Mouse (Mus musculus): Measurements from ENCODE around the gene Rilp. TPM values are rescaled to one million over a fixed set of nuclear protein-coding genes. Genes with fewer than 3 reads are reported as not detected.

The Rilp gene
- polyA plus RNA-seq (2017; shearing (Covaris generic)), result 0.23 TPM

GRCm38 (mm10) chr11:75509741-75510626, at the start of gene Rilp:
Gene Rilp, plus strand, starts transcription at chr11:75510094.

GRCm38 (mm10) chr11:75460844-75461742, 48.8 kb upstream of the Rilp start, which contains the start of gene Tlcd2:
Gene Tlcd2, plus strand, starts transcription at chr11:75461715.

GRCm38 (mm10) chr11:75486601-75487285, 23.2 kb upstream of the Rilp start, which contains the start of gene Prpf8:
Gene Prpf8, plus strand, starts transcription at chr11:75486816.

GRCm38 (mm10) chr11:75513336-75513735, 3.4 kb downstream of the Rilp start, which contains the start of gene Scarf1:
Gene Scarf1, plus strand, starts transcription at chr11:75513540.

GRCm38 (mm10) chr11:75531469-75532242, 21.8 kb downstream of the Rilp start, which contains the start of gene Slc43a2:
Gene Slc43a2, plus strand, starts transcription at chr11:75531694.

Other genes with a start within 250 kb of the Rilp start
- gene Rpa1, start 161.8 kb upstream of the Rilp start, polyA plus RNA-seq (2017; shearing (Covaris generic)), result 162 TPM
- gene Smyd4, start 161.7 kb upstream of the Rilp start, polyA plus RNA-seq (2017; shearing (Covaris generic)), result 23.8 TPM
- 6.0 TPM for gene Serpinf1, start 87.4 kb upstream of the Rilp start, polyA plus RNA-seq (2017; shearing (Covaris generic))
- not detected for gene Serpinf2, start 70.5 kb upstream of the Rilp start, polyA plus RNA-seq (2017; shearing (Covaris generic))
- 18.7 TPM for gene Wdr81, start 55.4 kb upstream of the Rilp start, polyA plus RNA-seq (2017; shearing (Covaris generic))
- gene Tlcd2, start 48.4 kb upstream of the Rilp start, polyA plus RNA-seq (2017; shearing (Covaris generic)), result 7.8 TPM
- gene Prpf8, start 23.3 kb upstream of the Rilp start, polyA plus RNA-seq (2017; shearing (Covaris generic)), result 93.4 TPM
- gene Scarf1, start 3.4 kb downstream of the Rilp start, polyA plus RNA-seq (2017; shearing (Covaris generic)), result 1.4 TPM
- gene Slc43a2, start 21.6 kb downstream of the Rilp start, polyA plus RNA-seq (2017; shearing (Covaris generic)), result 70.4 TPM
- gene Pitpna, start 78.0 kb downstream of the Rilp start, polyA plus RNA-seq (2017; shearing (Covaris generic)), result 66.8 TPM
- 165 TPM for gene Inpp5k, start 120.9 kb downstream of the Rilp start, polyA plus RNA-seq (2017; shearing (Covaris generic))
- 49.6 TPM for gene Myo1c, start 140.4 kb downstream of the Rilp start, polyA plus RNA-seq (2017; shearing (Covaris generic))
- 12.7 TPM for gene Crk, start 169.2 kb downstream of the Rilp start, polyA plus RNA-seq (2017; shearing (Covaris generic))
- gene Ywhae, start 222.8 kb downstream of the Rilp start, polyA plus RNA-seq (2017; shearing (Covaris generic)), result 230 TPM